Mouse (Mus musculus) kidney, postnatal 36 days (tissue): ENCODE data around the gene Ssx2ip.
A peak's percentile ranks its signal among the peaks of the same experiment; 100 is the strongest.

Experiments used
- DNase-seq, 2 experiments: peaks; one replicate each; pipeline ENCODE4 v3.0.0; 2021 to 2022; ENCODE audit warnings: mixed read lengths in 2 of 2

Ssx2ip gene

GRCm38 (mm10) chr3:146404311-146405201 is at the start of gene Ssx2ip:
Gene Ssx2ip (plus strand): TSS chr3:146404642.
- DNase-seq, result peak; percentile 97 to 99

- peak; percentile 21 to 56 for DNase-seq
These were observed 49.3 kb upstream of the Ssx2ip start for GRCm38 (mm10) chr3:146355146-146355545.

- DNase-seq, result no peak
These were observed 39.0 kb upstream of the Ssx2ip start for GRCm38 (mm10) chr3:146365471-146365870.

- DNase-seq, result no peak
These were observed 37.4 kb upstream of the Ssx2ip start for GRCm38 (mm10) chr3:146367058-146367457.

GRCm38 (mm10) chr3:146370553-146371095 is 33.8 kb upstream of the Ssx2ip start:
- no peak for DNase-seq

GRCm38 (mm10) chr3:146371201-146371600 is 33.2 kb upstream of the Ssx2ip start:
- no peak for DNase-seq

GRCm38 (mm10) chr3:146374596-146375175 is 29.8 kb upstream of the Ssx2ip start:
- no peak for DNase-seq

GRCm38 (mm10) chr3:146375224-146375657 is 29.2 kb upstream of the Ssx2ip start:
- no peak for DNase-seq

- DNase-seq, result no peak
These were observed 27.9 kb upstream of the Ssx2ip start for GRCm38 (mm10) chr3:146376337-146377130.

GRCm38 (mm10) chr3:146377216-146377615 is 27.2 kb upstream of the Ssx2ip start:
- DNase-seq, result no peak

- DNase-seq, result peak in 1 of 2 experiments; percentile 7
These were observed 25.7 kb upstream of the Ssx2ip start for GRCm38 (mm10) chr3:146378753-146379152.

- no peak for DNase-seq
These were observed 24.5 kb upstream of the Ssx2ip start for GRCm38 (mm10) chr3:146379740-146380466.

GRCm38 (mm10) chr3:146380874-146381273 is 23.6 kb upstream of the Ssx2ip start:
- no peak for DNase-seq

GRCm38 (mm10) chr3:146381471-146381870 is 23.0 kb upstream of the Ssx2ip start:
- no peak for DNase-seq

GRCm38 (mm10) chr3:146386800-146387199 is 17.6 kb upstream of the Ssx2ip start:
- no peak for DNase-seq

GRCm38 (mm10) chr3:146392656-146393321 is 11.7 kb upstream of the Ssx2ip start:
- no peak for DNase-seq

GRCm38 (mm10) chr3:146393641-146394100 is 10.8 kb upstream of the Ssx2ip start:
- no peak for DNase-seq

- DNase-seq, result peak in 1 of 2 experiments; percentile 54
These were observed 8.2 kb upstream of the Ssx2ip start for GRCm38 (mm10) chr3:146396256-146396655.

- DNase-seq, result no peak
These were observed 7.5 kb upstream of the Ssx2ip start for GRCm38 (mm10) chr3:146396934-146397333.

GRCm38 (mm10) chr3:146397847-146398246 is 6.6 kb upstream of the Ssx2ip start:
- no peak for DNase-seq

GRCm38 (mm10) chr3:146399203-146399602 is 5.2 kb upstream of the Ssx2ip start:
- no peak for DNase-seq
